Mouse (Mus musculus): ENCODE measurements around the gene Nr6a1.

GRCm38 (mm10) chr2:38700177-38700576 is 227.3 kb downstream of the Nr6a1 start:
- TF ChIP-seq CTCF (IDR thresholded peaks at IDR 0.05; ENCODE audit: control insufficient read depth, insufficient read depth, insufficient read length) (no peak), USF1 (IDR thresholded peaks at IDR 0.05; ENCODE audit: low read depth) (no peak), MYOG (IDR thresholded peaks at IDR 0.05; ENCODE audit: control insufficient read depth, extremely low read depth, insufficient read length) (no peak), MYOD1 (IDR thresholded peaks at IDR 0.05; ENCODE audit: control insufficient read depth, insufficient read length, low read depth) (no peak)
